Mouse (Mus musculus): ENCODE measurements around the gene Dnajb9.

DNA sequence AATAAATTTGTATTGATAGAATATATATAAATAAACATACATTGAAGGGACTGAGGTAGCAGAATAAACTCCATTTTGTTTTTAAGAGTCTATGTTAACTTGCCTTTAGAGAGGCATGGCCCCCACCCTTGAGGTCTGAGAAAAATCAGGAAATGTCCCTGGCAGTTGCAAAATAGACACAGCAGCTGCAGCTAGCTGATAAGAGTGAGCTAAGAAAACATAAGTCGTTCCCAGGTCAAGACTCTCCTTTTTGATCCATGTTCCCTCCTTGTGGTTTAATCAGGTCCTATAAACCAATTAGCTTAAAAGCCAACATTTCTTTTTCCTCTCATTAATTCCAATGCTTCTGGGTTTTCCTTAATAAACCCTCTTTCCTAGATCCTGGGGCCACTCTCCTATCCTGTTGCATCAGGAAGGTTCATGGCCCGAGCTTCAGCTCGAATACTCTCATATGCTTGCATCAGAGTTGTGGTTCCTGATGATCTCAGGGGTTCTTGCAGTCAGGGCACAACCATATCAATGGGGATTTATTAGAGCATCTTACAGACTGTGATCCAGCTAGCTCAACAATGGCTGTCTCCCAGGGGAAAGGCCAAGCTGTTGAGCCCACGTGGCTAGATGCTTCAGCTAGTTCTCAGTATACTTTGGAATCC, 12.1 kb downstream of the Dnajb9 start:
- no peak for TF ChIP-seq CTCF (IDR thresholded peaks at IDR 0.05; ENCODE audit: insufficient read depth, low read length)
- TF ChIP-seq POLR2A (IDR thresholded peaks at IDR 0.05; ENCODE audit: borderline replicate concordance, extremely low read depth, low read depth, low read length), result no peak

Data from lung, adult 2 months (tissue).